Mouse (Mus musculus): ENCODE results near the gene Hsd11b2. TPM values are rescaled to one million over a fixed set of nuclear protein-coding genes. Genes with fewer than 3 reads are reported as not detected.

The Hsd11b2 gene
- polyA plus RNA-seq, 1 experiment, result 2.1 TPM

GRCm38 (mm10) chr8:105533439-105533838 is 14.9 kb downstream of the Hsd11b2 start:
- DNase-seq, result no peak
- Histone ChIP-seq H3K4me1 (ENCODE audit: control insufficient read depth, insufficient read depth, low read length) (peaks cover 29% of the 10 kb centered on the region), H3K4me3 (replicated peaks; ENCODE audit: extremely low read depth, low read depth, low read length) (no peak overlapping the region)
- no peak for TF ChIP-seq CTCF (IDR thresholded peaks at IDR 0.05; ENCODE audit: insufficient read depth, low read length)
- no peak for TF ChIP-seq POLR2A (IDR thresholded peaks at IDR 0.05; ENCODE audit: borderline replicate concordance, extremely low read depth, low read depth, low read length)
- WGBS, result 8% methylated on average over 2 of the region's 2 CpGs

GRCm38 (mm10) chr8:105533892-105534329 is 15.4 kb downstream of the Hsd11b2 start:
- Histone ChIP-seq H3K4me3 (replicated peaks; ENCODE audit: extremely low read depth, low read depth, low read length) (no peak overlapping the region), H3K4me1 (ENCODE audit: control insufficient read depth, insufficient read depth, low read length) (peaks cover 29% of the 10 kb centered on the region)
- TF ChIP-seq CTCF (IDR thresholded peaks at IDR 0.05; ENCODE audit: insufficient read depth, low read length) (peak; percentile 94), POLR2A (IDR thresholded peaks at IDR 0.05; ENCODE audit: borderline replicate concordance, extremely low read depth, low read depth, low read length) (no peak)
- 5% methylated on average over 1 of the region's 1 CpGs for WGBS
- DNase-seq, result peak; percentile 80

- TF ChIP-seq POLR2A (IDR thresholded peaks at IDR 0.05; ENCODE audit: borderline replicate concordance, extremely low read depth, low read depth, low read length) (no peak), CTCF (IDR thresholded peaks at IDR 0.05; ENCODE audit: insufficient read depth, low read length) (no peak)
- DNase-seq, result no peak
- Histone ChIP-seq H3K4me1 (ENCODE audit: control insufficient read depth, insufficient read depth, low read length) (peaks cover 29% of the 10 kb centered on the region), H3K4me3 (replicated peaks; ENCODE audit: extremely low read depth, low read depth, low read length) (no peak overlapping the region)
- 68% methylated on average over 3 of the region's 3 CpGs for WGBS
These were observed 18.0 kb downstream of the Hsd11b2 start for GRCm38 (mm10) chr8:105536546-105536945.

- 57% methylated on average over 6 of the region's 6 CpGs for WGBS
- TF ChIP-seq POLR2A (IDR thresholded peaks at IDR 0.05; ENCODE audit: borderline replicate concordance, extremely low read depth, low read depth, low read length), result no peak
- no peak for TF ChIP-seq CTCF (IDR thresholded peaks at IDR 0.05; ENCODE audit: insufficient read depth, low read length)
- peaks cover 26% of the 10 kb centered on the region for H3K4me1 ChIP-seq (ENCODE audit: control insufficient read depth, insufficient read depth, low read length)
- no peak for DNase-seq
- no peak overlapping the region for H3K4me3 ChIP-seq (replicated peaks; ENCODE audit: extremely low read depth, low read depth, low read length)
These were observed 18.6 kb downstream of the Hsd11b2 start for GRCm38 (mm10) chr8:105537011-105537677.

GRCm38 (mm10) chr8:105538940-105539339 is 20.4 kb downstream of the Hsd11b2 start:
- 66% methylated on average over 4 of the region's 4 CpGs for WGBS
- DNase-seq, result no peak
- no peak overlapping the region for H3K4me3 ChIP-seq (replicated peaks; ENCODE audit: extremely low read depth, low read depth, low read length)
- peaks cover 21% of the 10 kb centered on the region for H3K4me1 ChIP-seq (ENCODE audit: control insufficient read depth, insufficient read depth, low read length)
- TF ChIP-seq CTCF (IDR thresholded peaks at IDR 0.05; ENCODE audit: insufficient read depth, low read length), result no peak
- no peak for TF ChIP-seq POLR2A (IDR thresholded peaks at IDR 0.05; ENCODE audit: borderline replicate concordance, extremely low read depth, low read depth, low read length)

- Histone ChIP-seq H3K4me1 (ENCODE audit: control insufficient read depth, insufficient read depth, low read length) (peaks cover 34% of the 10 kb centered on the region), H3K4me3 (replicated peaks; ENCODE audit: extremely low read depth, low read depth, low read length) (no peak overlapping the region)
- TF ChIP-seq CTCF (IDR thresholded peaks at IDR 0.05; ENCODE audit: insufficient read depth, low read length) (no peak), POLR2A (IDR thresholded peaks at IDR 0.05; ENCODE audit: borderline replicate concordance, extremely low read depth, low read depth, low read length) (no peak)
- no peak for DNase-seq
- WGBS, result 88% methylated on average over 3 of the region's 3 CpGs
These were observed 23.6 kb downstream of the Hsd11b2 start for GRCm38 (mm10) chr8:105542032-105542656.

- Histone ChIP-seq H3K4me3 (replicated peaks; ENCODE audit: extremely low read depth, low read depth, low read length) (no peak overlapping the region), H3K4me1 (ENCODE audit: control insufficient read depth, insufficient read depth, low read length) (peaks cover 32% of the 10 kb centered on the region)
- DNase-seq, result no peak
- WGBS, result 93% methylated on average over 2 of the region's 2 CpGs
- TF ChIP-seq CTCF (IDR thresholded peaks at IDR 0.05; ENCODE audit: insufficient read depth, low read length), result no peak
- TF ChIP-seq POLR2A (IDR thresholded peaks at IDR 0.05; ENCODE audit: borderline replicate concordance, extremely low read depth, low read depth, low read length), result no peak
These were observed 24.3 kb downstream of the Hsd11b2 start for GRCm38 (mm10) chr8:105542808-105543207.

GRCm38 (mm10) chr8:105543703-105544102 is 25.1 kb downstream of the Hsd11b2 start:
- Histone ChIP-seq H3K4me3 (replicated peaks; ENCODE audit: extremely low read depth, low read depth, low read length) (no peak overlapping the region), H3K4me1 (ENCODE audit: control insufficient read depth, insufficient read depth, low read length) (peaks cover 32% of the 10 kb centered on the region)
- TF ChIP-seq CTCF (IDR thresholded peaks at IDR 0.05; ENCODE audit: insufficient read depth, low read length) (no peak), POLR2A (IDR thresholded peaks at IDR 0.05; ENCODE audit: borderline replicate concordance, extremely low read depth, low read depth, low read length) (no peak)
- DNase-seq, result no peak
- WGBS, result 6% methylated on average over 1 of the region's 1 CpGs

- Histone ChIP-seq H3K4me3 (replicated peaks; ENCODE audit: extremely low read depth, low read depth, low read length) (no peak overlapping the region), H3K4me1 (ENCODE audit: control insufficient read depth, insufficient read depth, low read length) (peaks cover 32% of the 10 kb centered on the region)
- TF ChIP-seq POLR2A (IDR thresholded peaks at IDR 0.05; ENCODE audit: borderline replicate concordance, extremely low read depth, low read depth, low read length) (no peak), CTCF (IDR thresholded peaks at IDR 0.05; ENCODE audit: insufficient read depth, low read length) (no peak)
- whole genome bisulfite sequencing, result 43% methylated on average over 7 of the region's 7 CpGs
- no peak for DNase-seq
These were observed 26.1 kb downstream of the Hsd11b2 start for GRCm38 (mm10) chr8:105544544-105545205.
